Mouse (Mus musculus) megakaryocyte progenitor cell, adult 5-6 weeks (primary cell): ENCODE measurements at regions not wholly inside any gene's neighbourhood (a gene's known extent, or its start where the extent isn't known, plus 50 kb on each side); places are given as distances from the start of the nearest gene placed in this dataset.
"Not testable (repeated sequence)": the region's sequence is repeated elsewhere in the genome, so short reads cannot be mapped to it uniquely, and the experiment has no call there.

ENCODE experiments used
- ATAC-seq: replicated peaks from 2 replicates; pipeline ENCODE4 v1.8.0; 2016; ENCODE audit warnings: mild to moderate bottlenecking, moderate TSS enrichment, inconsistent platforms; ENCODE audit not compliant: poor library complexity

DNA sequence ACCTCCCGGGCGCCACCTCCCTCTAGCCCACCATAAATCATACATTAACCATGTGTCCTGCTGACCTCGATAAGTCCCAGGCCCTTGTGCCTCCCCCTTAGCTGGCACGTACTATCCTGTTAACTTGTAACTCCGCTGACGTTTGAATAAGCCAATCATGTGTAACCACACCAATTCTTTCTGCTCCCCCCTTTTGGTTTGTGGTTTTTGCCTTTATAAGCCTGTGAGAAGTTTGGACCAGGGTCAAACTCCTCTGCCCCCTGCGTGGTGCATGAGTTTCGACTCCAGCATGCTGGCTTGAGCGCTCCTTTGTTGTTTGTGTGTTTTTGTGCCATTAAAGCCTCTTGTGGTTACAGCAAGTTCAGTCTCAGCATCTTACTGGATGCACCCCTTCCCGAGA lies 138.4 kb upstream of the Samt2 start:
- not testable (repeated sequence) for ATAC-seq

DNA sequence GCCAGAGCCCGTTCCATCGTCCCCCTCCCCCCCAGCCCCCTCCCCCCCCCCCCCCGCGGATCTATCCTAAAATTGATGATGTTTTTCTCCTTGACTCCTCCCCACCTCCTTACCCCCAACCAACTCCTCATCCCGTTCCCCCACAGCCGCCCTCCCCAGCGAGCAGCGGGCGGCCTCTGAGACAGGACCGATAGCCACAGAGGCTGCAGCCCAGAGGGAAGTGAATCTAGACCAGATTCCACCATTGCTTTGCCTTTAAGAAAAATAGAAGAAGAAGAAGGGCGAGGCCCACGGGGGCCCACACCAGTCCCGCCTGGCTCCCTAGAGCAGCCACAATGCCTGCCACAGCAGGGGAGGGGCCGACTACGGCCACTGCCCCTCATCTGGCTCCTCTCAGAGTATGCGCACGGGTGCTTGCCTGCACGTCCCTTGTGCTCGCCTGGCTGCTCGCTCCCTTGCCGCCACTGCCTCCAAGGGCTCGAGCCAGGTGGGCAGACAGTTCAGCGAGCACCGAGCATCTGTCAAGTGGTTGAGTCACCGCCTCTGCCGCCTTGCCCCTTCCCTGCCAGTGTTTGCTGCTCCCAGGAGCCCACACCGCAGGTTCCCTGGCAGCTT lies 134.6 kb upstream of the Samt2 start:
- no peak for ATAC-seq

DNA sequence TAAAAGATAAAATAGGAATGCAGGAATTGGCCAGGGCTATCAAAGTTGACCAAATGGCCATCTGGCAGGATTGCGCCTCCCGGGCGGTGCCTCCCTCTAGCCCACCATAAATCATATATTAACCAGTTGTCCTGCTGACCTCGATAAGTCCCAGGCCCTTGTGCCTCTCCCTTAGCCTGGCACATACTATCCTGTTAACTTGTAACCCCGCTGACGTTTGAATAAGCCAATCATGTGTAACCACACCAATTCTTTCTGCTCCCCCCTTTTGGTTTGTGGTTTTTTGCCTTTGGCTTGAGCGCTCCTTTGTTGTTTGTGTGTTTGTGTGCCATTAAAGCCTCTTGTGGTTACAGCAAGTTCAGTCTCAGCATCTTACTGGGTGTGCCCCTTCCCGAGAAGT lies 133.4 kb upstream of the Samt2 start:
- ATAC-seq, result not testable (repeated sequence)

DNA sequence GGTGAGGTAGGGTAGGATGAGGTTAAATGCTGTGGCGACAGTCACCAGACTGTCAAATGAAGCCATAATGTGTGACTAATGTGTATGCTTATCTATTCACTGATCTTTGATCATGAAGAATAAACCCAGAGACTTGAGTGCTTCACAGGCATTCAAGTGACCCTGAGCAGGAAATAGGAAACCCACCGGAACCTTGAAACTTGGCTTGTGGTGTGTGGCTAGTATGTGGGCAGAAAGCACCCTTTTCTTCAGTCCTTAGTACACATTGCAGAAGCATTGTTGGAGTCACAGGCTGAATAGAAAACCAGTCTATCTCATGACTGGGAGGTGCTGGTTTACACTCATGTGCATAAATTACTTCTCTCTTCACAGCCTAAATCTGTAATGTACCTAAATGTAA lies 91.4 kb upstream of the Samt2 start:
- ATAC-seq, result peak; percentile 46; the same call in 1 of the 2 replicates
